ENCODE assay signal across 7 mouse cellular contexts in genomic region chr3:126402836-126403235, GRCm38 (mm10). TPM values are rescaled to one million over a fixed set of nuclear protein-coding genes. Genes with fewer than 3 reads are reported as not detected.
DNase-seq lines count a peak whose midpoint lies in the region; ATAC-seq lines count a peak whose summit lies in the region.

No protein-coding gene starts in this region.

- ATAC-seq in megakaryocyte-erythroid progenitor cell, adult 5-6 weeks (replicated peaks; ENCODE audit: low FRiP score, low TSS enrichment, poor library complexity, severe bottlenecking) = peak; percentile 93

- peak; percentile 16 for DNase-seq in WW6 (ENCODE audit: low read depth, low spot score)
- DNase-seq in cerebellum, adult 8-10 months = peak; percentile 63
- peak; percentile 38 to 92 for DNase-seq in frontal cortex, adult 2 months (ENCODE audit: extremely low spot score in 1 of 2, low spot score in 1 of 2)
- peak; percentile 58 for DNase-seq in induced T-regulatory cell, adult 2 months (ENCODE audit: low read depth)
- DNase-seq in layer of hippocampus, postnatal 36 days = peak; percentile 28 to 72
- DNase-seq in spleen, adult 12 weeks (ENCODE audit: low spot score) = peak; percentile 7

RNA-seq across cellular contexts. Expression of gene Arsj, which starts 39.4 kb away (rescaled TPM):
- 0.74 and 1.5 TPM in 2 replicates for polyA plus RNA-seq in frontal cortex, adult 2 months (2012; rRNA removed)
- total RNA-seq in layer of hippocampus, postnatal 36 days (2021) = 1 to 10 TPM; 3.0 TPM
- not detected in 2 replicates for total RNA-seq in megakaryocyte-erythroid progenitor cell, adult 5-6 weeks (2014; fragmentation: Nextera tagmentation)
- total RNA-seq in megakaryocyte-erythroid progenitor cell, adult 5-6 weeks (2017) = not detected in 2 replicates

Comparison
In these comparisons a context has a peak if more than half of its experiments do, and no peak if none do; other contexts are left out.
1. Peak in every context shown above with its lines: DNase-seq and ATAC-seq.
2. DNase-seq: peak in every context shown above with its lines; median percentile 65 in frontal cortex, adult 2 months; 63 in cerebellum, adult 8-10 months; 58 in induced T-regulatory cell, adult 2 months; 50 in layer of hippocampus, postnatal 36 days; 16 in WW6; 7 in spleen, adult 12 weeks.